Mouse (Mus musculus) kidney, embryonic 14.5 days (tissue): ENCODE data around the gene Myof. TPM values are rescaled to one million over a fixed set of nuclear protein-coding genes. Genes with fewer than 3 reads are reported as not detected.

ENCODE experiments used
- ATAC-seq: fragments of 200-750 bp; cut with Nextera tagmentation; 2 replicates; pipeline ENCODE4 v1.8.0; 2017; ENCODE audit warnings: moderate number of reproducible peaks, mild to moderate bottlenecking, moderate TSS enrichment, moderate library complexity; ENCODE audit not compliant: low FRiP score, low TSS enrichment
- H3K27ac ChIP-seq: fragments of 300-500 bp; sonication (generic); 2 replicates; pipeline ENCODE4 v1.5.1; 2014; ENCODE audit warnings: low read depth, mild to moderate bottlenecking, low read length, moderate library complexity, mixed read lengths
- H3K27me3 ChIP-seq: fragments of 300-500 bp; sonication (generic); 2 replicates; pipeline ENCODE4 v1.6.1; 2014; ENCODE audit warnings: mild to moderate bottlenecking, low read length; ENCODE audit not compliant: control insufficient read depth, insufficient read depth
- H3K36me3 ChIP-seq: fragments of 300-500 bp; sonication (generic); 2 replicates; pipeline ENCODE4 v1.6.1; 2014; ENCODE audit warnings: low read length, mixed read lengths; ENCODE audit not compliant: control insufficient read depth, insufficient read depth
- H3K4me1 ChIP-seq: fragments of 300-500 bp; sonication (generic); 2 replicates; pipeline ENCODE4 v1.6.1; 2014; ENCODE audit warnings: low read length, mixed read lengths; ENCODE audit not compliant: control insufficient read depth, insufficient read depth
- H3K4me2 ChIP-seq: fragments of 300-500 bp; sonication (generic); replicated peaks from 2 replicates; pipeline ENCODE4 v1.6.1; 2014; ENCODE audit warnings: low read depth, mild to moderate bottlenecking, low read length
- H3K4me3 ChIP-seq: fragments of 300-500 bp; sonication (generic); 2 replicates; pipeline ENCODE4 v1.5.1; 2014; ENCODE audit warnings: mild to moderate bottlenecking, low read length
- H3K9ac ChIP-seq: fragments of 300-500 bp; sonication (generic); 2 replicates; pipeline ENCODE4 v1.6.1; 2014; ENCODE audit warnings: low read depth, mild to moderate bottlenecking, low read length, moderate library complexity
- H3K9me3 ChIP-seq: fragments of 300-500 bp; sonication (generic); 2 replicates; pipeline ENCODE4 v1.6.1; 2016; ENCODE audit warnings: low read length; ENCODE audit not compliant: control insufficient read depth
- WGBS: fragments of 180-500 bp; shearing (Covaris S2); extraction: QIAGEN DNeasy Blood & Tissue Kit; methylation state at CpG from one replicate; pipeline ENCODE4 v1.1.7; 2014; 5-methylcytosine and 5-hydroxymethylcytosine counted together
- polyA plus RNA-seq: library from polyadenylated mRNA; unstranded; fragments of >200 nt; fragmentation: Nextera tagmentation; extraction: Ambion mirVana; gene quantifications from 2 replicates; pipeline ENCODE4 v1.2.1, GENCODE M21; 2014

Myof gene
- polyA plus RNA-seq, 1 experiment from 2014 or later: 17.1 TPM

DNA sequence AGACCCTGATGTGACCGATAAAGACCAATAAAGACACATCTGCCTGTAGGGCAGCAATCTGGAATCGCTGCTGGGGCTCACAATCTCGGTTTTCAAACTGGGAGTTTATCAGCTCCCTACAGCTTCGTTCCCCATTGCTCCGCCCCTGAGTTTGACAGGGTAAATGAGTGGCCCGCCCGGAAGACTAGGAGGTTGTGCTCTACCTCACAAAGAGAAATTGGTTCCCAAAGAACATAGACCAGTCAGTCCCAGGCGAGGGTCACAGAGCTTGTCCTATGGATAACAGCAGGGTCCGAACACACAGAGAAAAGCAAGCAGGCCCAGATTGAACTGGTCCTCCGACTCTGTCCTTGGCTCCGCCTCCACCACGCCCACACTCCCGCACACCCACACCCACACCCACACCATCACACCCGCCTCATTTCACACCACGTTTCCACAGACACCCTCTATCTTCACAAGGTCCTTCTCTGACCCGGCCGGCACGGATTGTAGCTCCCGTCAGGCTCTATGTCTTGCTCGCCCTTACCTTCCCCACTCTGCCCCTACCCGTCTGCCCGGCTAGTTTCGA, 10.9 kb upstream of the Myof start:
- 0 out of 2 replicates have a peak overlapping the region, but pooled peaks have one; percentile 15 for H3K27ac ChIP-seq
- no peaks in the 10 kb centered on the region for H3K27me3 ChIP-seq
- peak overlapping the region; percentile 79 for H3K4me3 ChIP-seq
- WGBS: 2% methylated on average over 23 of the region's 23 CpGs
- peak; percentile 90 for ATAC-seq
- peaks cover 14% of the 10 kb centered on the region; the same call in 1 of the 2 replicates for H3K36me3 ChIP-seq
- H3K4me2 ChIP-seq: peak overlapping the region; percentile 56
- peaks cover 11% of the 10 kb centered on the region; the same call in 1 of the 2 replicates for H3K4me1 ChIP-seq
- peak overlapping the region; percentile 37 for H3K9ac ChIP-seq
- H3K9me3 ChIP-seq: no peaks in the 10 kb centered on the region

DNA sequence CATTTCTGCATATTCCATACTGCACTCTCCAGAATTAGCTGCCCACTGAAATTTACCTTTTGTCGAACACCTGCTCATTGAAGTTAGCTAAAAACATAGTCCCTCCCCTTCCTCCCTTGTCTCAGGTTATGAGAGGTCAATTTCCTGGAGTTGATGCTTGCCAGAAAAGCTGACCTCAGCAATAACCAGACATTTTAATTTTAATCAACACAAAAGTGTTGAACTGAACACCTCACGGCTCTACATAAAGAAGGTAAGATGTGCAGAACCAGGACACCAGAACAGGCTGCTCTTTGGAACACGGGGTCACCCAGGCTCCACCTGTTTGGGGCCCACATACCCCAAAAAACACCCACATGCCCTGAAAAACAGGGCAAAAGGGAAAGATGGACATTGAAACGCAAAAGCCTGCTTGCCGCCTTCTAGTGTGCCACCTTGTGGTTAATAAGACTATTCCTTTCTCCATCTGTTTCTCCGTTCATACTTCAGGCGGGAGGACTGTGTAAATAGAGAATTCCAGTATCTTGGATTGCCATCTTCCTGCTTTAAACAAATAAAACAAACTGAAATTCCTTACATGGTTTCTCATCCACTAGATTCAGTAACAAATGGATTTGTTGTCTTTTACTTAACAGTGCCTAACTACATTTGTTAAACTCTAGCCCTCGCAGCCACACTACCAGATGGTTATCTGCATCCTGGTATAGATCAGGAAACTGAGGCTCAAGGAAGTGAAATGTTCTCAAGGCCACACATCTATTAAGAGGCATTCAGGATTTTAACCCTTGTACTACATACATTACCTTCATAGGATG, 10.1 kb upstream of the Myof start:
- no peaks in the 10 kb centered on the region for H3K9me3 ChIP-seq
- peak overlapping the region; percentile 37; the same call in 1 of the 2 replicates for H3K9ac ChIP-seq
- ATAC-seq: no peak
- H3K4me2 ChIP-seq: peak overlapping the region; percentile 56
- peaks cover 8% of the 10 kb centered on the region; the same call in 1 of the 2 replicates for H3K36me3 ChIP-seq
- H3K4me1 ChIP-seq: peaks cover 11% of the 10 kb centered on the region; the same call in 1 of the 2 replicates
- no peaks in the 10 kb centered on the region for H3K27me3 ChIP-seq
- 27% methylated on average over 8 of the region's 8 CpGs for WGBS
- H3K27ac ChIP-seq: no peak overlapping the region
- H3K4me3 ChIP-seq: peak overlapping the region; percentile 79

DNA sequence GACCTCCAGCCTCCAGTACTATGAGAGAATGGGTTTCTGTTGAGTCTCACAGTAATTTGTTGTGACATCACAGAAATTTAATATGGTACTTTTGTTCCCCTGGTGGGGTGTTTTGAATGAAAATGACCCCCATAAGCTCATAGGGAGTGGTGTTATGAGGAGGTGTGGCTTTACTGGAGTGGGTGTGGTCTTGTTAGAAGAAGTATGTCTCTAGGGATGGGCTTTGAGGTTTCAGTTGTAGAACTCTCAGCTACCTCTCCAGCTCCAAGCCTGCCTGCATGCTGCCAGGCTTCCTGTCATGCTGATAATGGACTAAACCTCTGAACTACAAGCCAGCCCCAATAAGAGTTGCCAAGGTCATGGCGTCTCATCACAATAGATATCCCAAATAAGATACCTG, 6.3 kb upstream of the Myof start:
- Histone ChIP-seq H3K27me3 (no peaks in the 10 kb centered on the region), H3K4me3 (no peak overlapping the region)
- WGBS: 96% methylated on average over 1 of the region's 1 CpGs

DNA sequence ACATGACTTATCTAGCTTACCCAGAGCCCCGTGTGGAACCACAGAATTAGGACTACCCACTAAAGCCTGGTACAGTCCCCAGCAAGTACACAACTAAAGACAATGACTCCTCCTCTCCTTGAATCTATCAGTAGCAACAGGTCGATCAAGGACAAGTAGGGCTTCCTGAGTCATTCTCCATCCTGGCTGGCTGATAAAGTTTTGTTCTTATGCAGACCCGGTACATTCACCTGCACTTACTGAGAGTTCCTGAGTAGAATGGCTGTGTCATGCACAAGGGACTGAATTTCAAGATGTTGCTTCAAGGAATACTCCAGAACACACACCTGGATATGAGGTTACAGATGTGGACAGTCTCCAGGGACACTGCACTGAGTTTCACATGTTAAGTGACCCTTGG, 1.8 kb upstream of the Myof start:
- Histone ChIP-seq H3K27ac (no peak overlapping the region), H3K36me3 (no peaks in the 10 kb centered on the region), H3K9me3 (no peaks in the 10 kb centered on the region), H3K4me3 (no peak overlapping the region), H3K4me1 (no peaks in the 10 kb centered on the region; the same call in 1 of the 2 replicates), H3K4me2 (no peak overlapping the region), H3K9ac (no peak overlapping the region), H3K27me3 (no peaks in the 10 kb centered on the region)
- no peak for ATAC-seq
- 86% methylated on average over 3 of the region's 3 CpGs for WGBS

More for the DNA sequence above, 6.3 kb upstream of the Myof start:
- H3K27ac ChIP-seq: no peak overlapping the region
- 0 out of 2 replicates have a peak, but pooled peaks cover 3% of the 10 kb centered on the region for H3K4me1 ChIP-seq
- ATAC-seq: no peak
- no peak overlapping the region for H3K9ac ChIP-seq
- H3K4me2 ChIP-seq: no peak overlapping the region
- no peaks in the 10 kb centered on the region for H3K9me3 ChIP-seq
- H3K36me3 ChIP-seq: no peaks in the 10 kb centered on the region

DNA sequence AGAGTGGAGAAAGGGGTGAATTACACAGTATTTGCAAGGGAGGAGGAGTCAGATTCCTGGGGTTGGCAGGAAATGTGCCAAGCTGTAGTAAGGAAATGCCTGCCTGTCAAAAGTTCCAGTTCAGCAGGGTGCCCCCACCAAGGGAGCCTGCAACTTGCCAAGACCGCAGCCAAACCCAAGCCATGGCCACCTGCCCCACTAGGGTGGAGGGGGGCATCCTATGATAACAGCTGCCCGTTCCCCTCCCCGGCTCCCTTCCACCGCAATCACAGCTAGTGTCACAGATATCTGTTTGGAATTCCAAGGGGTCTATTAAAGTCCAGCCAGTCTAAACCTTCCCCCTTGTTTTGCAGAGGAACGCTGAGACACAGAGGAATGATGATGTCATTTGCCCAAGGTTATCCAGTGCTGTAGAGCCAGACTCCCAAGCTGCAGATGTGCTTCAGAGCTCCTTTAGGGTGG, 1.1 kb downstream of the Myof start:
- H3K4me3 ChIP-seq: peak overlapping the region; percentile 48
- H3K36me3 ChIP-seq: no peaks in the 10 kb centered on the region
- no peak overlapping the region for H3K27ac ChIP-seq
- H3K4me2 ChIP-seq: peak overlapping the region; percentile 70
- 16% methylated on average over 5 of the region's 5 CpGs for WGBS
- ATAC-seq: peak; percentile 51
- no peaks in the 10 kb centered on the region; the same call in 1 of the 2 replicates for H3K4me1 ChIP-seq
- no peaks in the 10 kb centered on the region for H3K27me3 ChIP-seq
- peak overlapping the region; percentile 37; the same call in 1 of the 2 replicates for H3K9ac ChIP-seq
- no peaks in the 10 kb centered on the region for H3K9me3 ChIP-seq

DNA sequence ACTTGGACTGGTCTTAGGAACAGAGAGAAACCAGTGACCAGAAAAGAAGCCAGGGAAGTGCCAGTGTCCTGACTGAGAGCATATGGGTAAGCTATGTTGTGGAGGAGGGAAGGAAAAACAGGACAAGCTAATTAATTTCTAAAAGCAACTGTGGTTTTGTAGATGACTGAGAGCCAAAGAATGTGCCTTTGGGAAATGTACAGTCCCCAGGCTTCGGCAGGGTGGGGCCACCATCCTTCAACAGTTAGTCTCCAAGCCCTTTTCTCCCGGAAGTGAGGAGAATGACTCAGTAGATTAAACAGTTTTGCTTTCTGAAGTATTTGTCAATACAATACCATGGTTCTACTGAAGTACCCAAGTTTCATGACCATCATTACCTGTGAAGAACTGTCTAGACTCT, 5.1 kb downstream of the Myof start:
- Histone ChIP-seq H3K9ac (no peak overlapping the region), H3K4me3 (no peak overlapping the region), H3K4me2 (no peak overlapping the region), H3K9me3 (no peaks in the 10 kb centered on the region), H3K36me3 (no peaks in the 10 kb centered on the region), H3K4me1 (no peaks in the 10 kb centered on the region; the same call in 1 of the 2 replicates), H3K27me3 (no peaks in the 10 kb centered on the region), H3K27ac (no peak overlapping the region)
- WGBS: 70% methylated on average over 2 of the region's 2 CpGs
- ATAC-seq: no peak

DNA sequence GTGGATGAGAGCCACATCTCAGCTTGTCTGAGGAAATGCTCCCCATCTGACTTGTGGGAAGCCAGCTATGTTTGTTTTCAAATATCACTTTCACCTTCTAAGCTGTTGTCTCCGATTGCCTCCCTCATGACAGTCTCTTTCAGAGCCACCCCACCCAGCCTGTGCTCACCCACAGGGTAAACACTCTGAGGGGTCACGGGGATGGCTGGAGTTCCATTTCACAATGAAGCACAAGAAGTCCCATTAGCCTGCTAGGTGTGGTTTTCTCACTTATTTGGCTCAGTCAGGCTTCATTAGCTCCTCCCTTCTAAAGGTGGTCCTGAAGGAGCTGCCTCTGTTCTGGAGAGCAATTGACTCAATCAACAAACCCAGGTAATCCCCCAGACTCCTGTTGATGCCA, 7.6 kb downstream of the Myof start:
- Histone ChIP-seq H3K4me1 (0 out of 2 replicates have a peak, but pooled peaks cover 5% of the 10 kb centered on the region), H3K4me3 (no peak overlapping the region), H3K27ac (no peak overlapping the region), H3K27me3 (no peaks in the 10 kb centered on the region), H3K9me3 (no peaks in the 10 kb centered on the region), H3K36me3 (no peaks in the 10 kb centered on the region), H3K4me2 (no peak overlapping the region), H3K9ac (no peak overlapping the region)
- no peak for ATAC-seq
- 50% methylated on average over 2 of the region's 2 CpGs for WGBS

DNA sequence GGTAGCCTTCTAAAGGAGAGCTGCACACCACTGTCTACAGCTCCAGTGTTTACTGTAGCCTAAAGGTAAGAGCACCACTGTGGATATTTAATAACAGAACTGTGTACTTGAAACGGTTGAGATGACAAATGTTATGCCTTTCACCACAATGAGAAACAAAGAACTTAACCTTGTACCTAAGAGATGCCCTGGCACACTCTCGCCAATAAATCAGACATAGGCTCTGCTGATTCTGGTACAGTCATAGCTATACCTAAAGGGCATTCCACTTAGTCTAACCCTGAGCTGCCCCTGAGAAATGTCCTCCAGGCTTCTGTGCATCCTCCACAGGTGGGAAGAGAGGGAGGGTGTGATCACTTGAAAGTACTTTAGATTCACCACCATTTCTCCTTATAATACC, 8.7 kb downstream of the Myof start:
- no peaks in the 10 kb centered on the region for H3K9me3 ChIP-seq

DNA sequence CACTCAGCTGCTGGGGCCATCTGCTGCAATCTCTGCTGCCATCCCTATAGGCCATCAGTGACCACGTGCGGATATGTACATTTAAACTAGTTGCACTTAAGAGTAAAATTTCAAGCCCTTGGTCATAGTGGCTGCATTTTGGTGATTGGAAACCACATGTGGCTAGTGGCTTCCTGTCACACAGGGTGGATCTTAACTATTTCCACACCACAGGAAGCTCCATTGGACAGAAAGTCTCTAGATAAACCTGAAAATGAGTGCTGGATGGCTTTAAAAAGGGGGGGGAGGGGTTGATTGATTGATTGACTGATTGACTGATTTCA, 9.7 kb downstream of the Myof start:
- Histone ChIP-seq H3K4me3 (no peak overlapping the region), H3K4me2 (no peak overlapping the region), H3K4me1 (peaks cover 21% of the 10 kb centered on the region), H3K9me3 (no peaks in the 10 kb centered on the region), H3K9ac (no peak overlapping the region), H3K27ac (no peak overlapping the region), H3K27me3 (no peaks in the 10 kb centered on the region), H3K36me3 (no peaks in the 10 kb centered on the region)
- ATAC-seq: no peak
- WGBS: 88% methylated on average over 2 of the region's 2 CpGs

More for the DNA sequence above, 8.7 kb downstream of the Myof start:
- ATAC-seq: no peak
- Histone ChIP-seq H3K9ac (no peak overlapping the region), H3K36me3 (no peaks in the 10 kb centered on the region), H3K4me3 (no peak overlapping the region), H3K27ac (no peak overlapping the region), H3K4me1 (peaks cover 14% of the 10 kb centered on the region), H3K4me2 (no peak overlapping the region), H3K27me3 (no peaks in the 10 kb centered on the region)
- WGBS: 72% methylated on average over 2 of the region's 2 CpGs
